Mouse (Mus musculus): ENCODE results near the gene Tnfrsf13b.

The Tnfrsf13b gene

DNA sequence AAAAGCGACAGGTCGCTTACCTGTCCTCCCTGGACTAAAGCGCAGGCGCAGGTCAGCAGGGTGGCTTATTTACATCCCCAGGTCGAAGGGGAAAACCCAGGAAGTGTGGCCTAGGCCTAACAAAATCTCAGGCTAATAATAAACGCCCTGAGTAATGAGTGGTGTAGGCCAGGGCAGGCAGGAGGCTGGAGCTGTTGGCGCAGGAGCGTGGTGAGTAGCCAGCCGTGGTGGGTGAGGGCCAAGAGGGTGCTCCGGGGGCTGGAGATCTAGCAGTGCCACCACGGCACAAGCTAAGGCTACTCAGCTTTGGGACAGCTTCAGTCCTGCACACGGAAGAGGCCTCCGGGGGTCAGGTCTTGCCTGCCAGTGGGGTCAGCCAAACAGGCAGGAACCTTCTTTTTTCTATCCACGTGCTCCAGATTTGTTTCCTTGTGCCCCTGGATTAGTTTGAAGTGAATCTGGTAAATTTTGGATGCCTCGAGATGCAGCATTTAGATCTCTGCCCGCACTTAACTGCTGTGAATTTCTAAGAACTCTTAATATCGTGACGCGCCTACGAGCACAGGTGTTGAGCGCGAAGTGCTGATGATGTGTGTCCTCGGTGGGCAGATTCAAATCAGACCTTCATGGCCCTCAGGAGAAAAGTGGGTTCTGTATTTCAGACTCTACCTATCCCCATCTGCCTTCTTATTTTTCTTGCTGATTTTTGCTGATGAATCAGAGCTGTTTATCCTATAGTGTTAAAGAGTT lies at the start of gene Tnfrsf13b:
Tnfrsf13b (plus strand) TSS at position 150 of the 750 bp plus-strand sequence.
- DNase-seq (ENCODE audit: low spot score) = no peak

DNA sequence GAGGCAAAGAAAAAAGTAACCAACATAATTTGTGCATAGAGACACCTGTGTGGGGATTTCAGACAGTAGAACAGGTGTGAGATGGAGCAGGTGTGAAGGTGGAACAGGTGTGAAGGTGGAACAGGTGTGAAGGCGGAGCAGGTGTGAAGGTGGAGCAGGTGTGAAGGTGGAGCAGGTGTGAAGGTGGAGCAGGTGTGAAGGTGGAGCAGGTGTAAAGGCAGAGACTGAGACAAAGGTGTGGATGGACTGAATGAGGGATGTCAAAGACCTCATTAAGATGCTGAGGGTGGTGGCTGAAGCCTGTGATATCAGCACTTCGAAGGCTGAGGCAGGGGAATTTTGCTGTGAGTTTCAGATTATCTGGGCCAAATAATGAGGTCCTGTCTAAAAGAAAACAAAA lies 44.9 kb upstream of the Tnfrsf13b start:
- no peak for DNase-seq (ENCODE audit: low spot score)

DNA sequence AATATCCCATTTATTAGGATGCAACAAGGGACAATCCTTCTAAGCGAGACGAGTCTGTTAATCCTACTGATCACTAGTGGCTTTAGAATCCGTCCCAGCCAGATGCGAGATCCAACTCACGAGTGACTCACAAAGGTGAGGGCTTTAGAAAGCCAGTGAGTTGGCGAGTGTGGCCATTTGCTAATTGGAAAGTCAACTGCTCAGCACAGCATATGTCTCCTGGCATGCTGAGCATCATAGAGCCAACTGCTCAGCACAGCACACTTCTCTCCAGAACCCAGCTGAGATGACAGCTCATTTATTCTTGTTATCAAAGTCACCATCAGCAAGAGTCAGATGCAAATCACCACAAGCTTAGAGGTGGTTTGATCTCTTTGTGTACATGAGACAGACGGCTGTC lies 36.4 kb upstream of the Tnfrsf13b start:
- no peak for DNase-seq (ENCODE audit: low spot score)

DNA sequence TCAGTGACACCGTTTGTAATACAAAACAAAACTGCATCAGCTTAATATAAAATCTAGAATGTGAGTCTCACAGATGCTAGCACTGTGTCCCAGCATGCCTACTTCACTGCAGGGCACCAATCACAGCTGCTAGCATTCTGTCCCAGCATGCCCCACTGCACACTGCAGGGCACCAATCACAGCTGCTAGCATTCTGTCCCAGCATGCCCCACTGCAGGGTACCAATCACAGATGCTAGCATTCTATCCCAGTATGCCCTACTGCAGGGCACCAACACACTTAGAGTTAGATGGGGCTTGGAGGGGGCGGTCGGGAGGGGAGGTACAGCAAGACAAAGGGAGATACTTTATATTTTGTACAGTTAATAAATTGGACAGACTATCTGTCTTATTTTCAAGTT lies 35.4 kb upstream of the Tnfrsf13b start:
- no peak for DNase-seq (ENCODE audit: low spot score)

DNA sequence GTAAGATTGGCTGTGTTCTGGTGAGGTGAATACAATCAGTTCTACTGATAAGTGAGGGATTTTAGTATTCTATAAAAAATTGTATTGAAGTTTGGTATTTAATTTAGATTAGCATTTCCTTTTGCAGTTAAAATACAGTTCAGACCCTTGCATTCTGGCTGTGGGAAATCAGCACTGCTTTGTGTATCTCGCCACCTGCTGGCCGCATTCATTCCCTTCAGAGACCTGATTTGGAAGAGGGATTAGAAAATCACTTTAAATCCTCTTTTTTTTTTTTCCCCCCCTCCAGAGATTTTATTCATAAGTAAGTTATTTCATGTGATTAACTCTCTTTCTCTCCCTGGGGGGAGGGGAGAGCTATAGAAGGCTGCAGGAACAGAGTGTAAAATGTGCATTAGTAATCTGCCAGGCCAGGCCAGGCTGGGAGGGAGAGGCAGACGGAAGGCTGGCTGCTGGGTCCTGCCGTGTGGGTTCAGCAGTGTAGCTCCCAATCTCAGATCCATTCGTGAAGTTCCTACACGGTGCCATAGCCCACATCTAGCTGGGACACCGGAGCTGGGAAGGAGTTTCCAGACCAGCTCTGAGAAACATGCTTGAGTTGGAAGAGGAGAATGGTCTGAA lies 34.8 kb upstream of the Tnfrsf13b start:
- peak; percentile 83 for DNase-seq (ENCODE audit: low spot score)

DNA sequence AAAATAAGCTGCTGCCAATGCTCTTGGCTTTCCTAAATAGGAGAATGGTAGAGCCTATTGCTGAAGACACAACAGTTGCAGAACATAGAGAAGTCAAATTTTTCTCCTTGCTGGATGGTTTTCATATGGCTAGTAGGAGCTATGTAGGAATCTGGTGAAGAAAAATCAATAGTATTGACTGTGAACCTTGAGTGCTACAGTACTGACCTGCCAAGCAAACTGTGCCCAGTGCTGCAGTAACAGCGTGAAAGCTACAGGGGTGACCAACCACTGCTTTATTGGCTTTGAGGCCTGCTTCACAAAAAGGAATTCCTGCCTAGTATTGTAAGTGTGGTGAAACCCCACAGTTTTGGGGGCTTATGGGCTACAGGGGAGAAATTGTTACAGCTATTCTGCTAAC lies 28.5 kb upstream of the Tnfrsf13b start:
- no peak for DNase-seq (ENCODE audit: low spot score)

DNA sequence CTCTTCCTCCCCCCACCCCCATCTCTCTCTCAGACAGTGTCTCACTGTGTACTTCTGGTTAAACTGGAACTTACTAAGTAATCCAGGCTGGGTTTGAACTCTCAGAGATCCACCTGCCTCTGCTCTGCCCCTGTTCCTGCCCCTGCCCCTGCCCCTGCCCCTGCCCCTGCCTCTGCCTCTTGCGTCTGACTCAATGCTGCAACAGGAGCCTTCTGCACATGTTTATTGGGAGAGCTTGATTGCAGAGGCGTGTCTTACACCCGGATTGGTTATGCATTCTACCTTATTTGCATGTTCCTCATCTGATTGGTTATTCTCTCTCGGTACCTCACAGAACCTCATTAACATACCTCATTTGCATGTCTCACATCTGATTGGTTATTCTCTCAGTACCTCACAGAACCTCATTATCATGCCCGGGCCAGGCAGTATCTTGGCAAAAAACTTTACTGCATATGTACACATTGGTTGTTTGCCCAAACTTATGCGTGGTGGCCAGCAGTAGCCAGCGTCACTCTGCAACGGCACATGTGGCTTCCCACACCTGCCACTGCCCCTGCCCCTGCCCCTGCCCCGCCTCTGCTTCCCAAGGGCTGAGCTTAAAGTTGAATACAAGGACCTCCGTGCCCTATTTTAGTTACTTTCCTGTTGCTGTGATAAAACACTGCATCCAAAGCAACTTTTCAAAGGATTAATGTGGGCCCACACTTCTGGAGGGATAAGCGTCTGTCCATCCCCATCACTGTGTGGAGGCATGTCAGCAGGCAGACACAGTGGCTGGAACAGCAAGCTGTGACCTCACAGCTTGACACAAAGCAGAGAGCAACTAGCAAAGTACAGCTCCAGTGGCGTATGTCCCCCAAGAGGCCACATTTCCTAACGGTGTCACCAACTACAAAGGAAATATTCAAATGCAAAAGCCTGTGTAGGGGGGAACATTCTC lies 23.9 kb upstream of the Tnfrsf13b start:
- no peak for DNase-seq (ENCODE audit: low spot score)

DNA sequence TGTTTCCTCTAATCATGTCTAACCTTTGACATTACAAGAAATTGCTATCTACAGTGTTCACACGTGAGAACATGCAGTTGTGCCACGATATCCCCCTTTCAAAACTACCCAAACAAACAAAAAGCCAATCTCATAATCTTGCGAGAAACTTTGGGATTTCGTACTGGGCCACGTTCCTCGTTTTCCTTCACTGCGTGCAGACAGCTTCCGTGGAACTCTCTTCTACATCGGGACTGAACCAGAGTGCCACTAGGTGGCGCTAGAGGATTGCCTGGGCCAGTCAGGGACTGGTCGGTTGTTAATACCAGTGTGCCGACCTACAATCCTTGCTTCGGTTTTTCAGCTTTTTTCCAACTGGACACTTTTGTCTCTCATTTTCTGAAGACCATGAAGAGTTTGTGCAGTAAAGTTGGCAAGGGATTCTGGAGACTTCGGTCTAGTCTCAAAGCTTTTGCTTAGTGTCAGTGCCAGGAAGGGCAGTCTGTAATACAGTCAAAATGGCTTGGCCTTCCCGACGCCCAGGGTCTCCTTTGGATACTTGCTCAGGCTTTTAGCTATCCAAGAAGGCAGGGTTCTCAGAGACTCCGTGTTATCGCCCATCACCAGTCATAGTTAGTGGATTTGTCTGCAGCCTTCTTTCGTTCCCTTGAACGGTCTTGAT lies 22.2 kb upstream of the Tnfrsf13b start:
- DNase-seq (ENCODE audit: low spot score) = peak; percentile 92

DNA sequence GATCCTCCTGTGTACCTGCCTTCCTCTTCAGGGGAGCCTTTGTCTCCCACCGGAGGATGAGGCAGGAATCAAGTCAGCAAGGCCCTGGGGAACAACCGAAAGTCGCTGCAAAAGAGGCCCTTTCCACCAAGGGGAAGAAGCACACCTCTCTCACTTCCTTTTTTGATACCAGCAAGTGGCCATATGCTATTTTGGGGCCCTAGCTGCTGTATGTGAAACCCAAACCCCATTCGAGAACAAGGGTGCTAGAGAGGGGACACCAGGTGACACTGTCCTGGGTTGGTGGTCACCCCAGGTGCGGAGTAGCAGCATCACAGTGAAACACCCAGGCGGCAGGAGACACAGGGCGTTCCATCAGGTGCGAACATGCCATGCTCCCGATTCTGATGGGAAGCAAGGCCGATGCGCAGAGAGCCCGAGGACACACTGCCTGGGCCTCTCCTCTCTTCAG lies 17.6 kb upstream of the Tnfrsf13b start:
- no peak for DNase-seq (ENCODE audit: low spot score)

DNA sequence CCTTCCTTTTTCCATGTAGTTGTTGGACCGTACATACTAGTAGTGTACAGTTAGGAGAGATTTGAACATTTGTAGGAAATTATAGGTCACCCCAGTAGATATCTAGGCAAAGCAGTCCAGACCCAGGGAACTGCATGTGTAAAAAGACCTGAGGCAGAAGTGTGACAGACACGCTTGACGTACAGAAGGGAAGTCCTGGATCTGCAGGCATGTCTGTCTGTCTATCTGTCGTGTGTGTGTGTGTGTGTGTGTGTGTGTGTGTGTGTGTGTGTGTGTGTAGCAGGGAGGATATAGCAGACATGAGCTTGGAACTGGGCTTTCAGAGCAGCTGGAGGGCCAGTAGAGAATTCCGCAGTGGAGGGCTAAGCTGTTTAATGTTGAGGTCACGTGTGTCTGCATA lies 16.8 kb upstream of the Tnfrsf13b start:
- DNase-seq (ENCODE audit: low spot score) = no peak

DNA sequence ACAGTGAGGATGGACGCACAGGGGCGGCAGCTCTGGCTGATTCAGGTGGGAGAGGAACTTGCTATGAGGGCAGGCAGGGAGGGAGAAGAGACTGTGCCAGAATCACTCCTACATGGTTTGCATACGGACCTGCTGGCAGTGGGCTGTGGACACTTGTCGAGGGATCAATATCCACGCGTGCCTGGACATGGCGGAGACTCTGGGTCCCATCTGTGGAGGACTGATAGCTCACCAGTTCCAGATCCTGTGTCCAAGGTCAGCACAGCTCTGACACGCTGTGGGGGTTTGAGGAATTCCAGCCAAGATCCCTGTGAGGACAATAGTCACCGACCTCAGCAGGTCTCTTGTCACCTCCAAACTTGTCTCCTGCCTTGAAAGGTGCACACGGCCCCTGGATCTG lies 16.4 kb upstream of the Tnfrsf13b start:
- DNase-seq (ENCODE audit: low spot score) = no peak

DNA sequence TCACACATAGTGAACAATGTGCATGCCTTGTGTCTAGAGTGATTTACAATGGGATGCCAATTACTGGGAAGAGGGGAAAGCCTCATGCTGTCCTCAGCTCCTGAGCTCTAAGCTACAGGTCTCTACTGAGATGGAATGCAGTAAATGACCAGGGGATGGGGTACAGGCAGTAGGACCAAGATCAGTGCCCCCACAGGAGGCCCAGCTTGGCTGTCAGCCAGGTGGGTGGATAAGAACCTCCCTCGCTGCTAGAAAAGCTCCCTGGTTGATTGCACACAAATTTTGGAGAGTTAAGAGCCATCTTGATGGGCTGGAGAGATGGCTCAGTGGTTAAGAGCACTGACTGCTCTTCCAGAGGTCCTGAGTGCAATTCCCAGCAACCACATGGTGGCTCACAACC lies 15.6 kb upstream of the Tnfrsf13b start:
- DNase-seq (ENCODE audit: low spot score) = no peak

DNA sequence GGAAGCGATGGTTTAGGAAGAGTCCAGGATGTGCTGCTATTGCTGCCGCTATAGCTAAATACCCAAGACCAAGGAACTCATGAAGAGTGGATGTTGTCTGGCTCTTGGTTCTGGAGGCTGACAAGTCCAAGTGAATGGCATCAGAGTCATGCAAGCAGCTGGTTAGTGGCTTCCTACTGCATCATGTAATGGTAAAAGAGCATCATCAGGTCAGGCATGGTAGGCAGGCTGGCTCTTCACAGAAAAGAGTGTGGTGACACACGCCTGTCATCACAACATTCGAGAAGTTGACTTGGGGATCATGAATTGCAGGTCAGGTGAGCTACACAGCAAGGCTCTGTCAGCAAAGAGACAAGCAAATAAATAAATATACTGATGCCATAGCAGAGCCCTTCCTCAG lies 15.1 kb upstream of the Tnfrsf13b start:
- no peak for DNase-seq (ENCODE audit: low spot score)

DNA sequence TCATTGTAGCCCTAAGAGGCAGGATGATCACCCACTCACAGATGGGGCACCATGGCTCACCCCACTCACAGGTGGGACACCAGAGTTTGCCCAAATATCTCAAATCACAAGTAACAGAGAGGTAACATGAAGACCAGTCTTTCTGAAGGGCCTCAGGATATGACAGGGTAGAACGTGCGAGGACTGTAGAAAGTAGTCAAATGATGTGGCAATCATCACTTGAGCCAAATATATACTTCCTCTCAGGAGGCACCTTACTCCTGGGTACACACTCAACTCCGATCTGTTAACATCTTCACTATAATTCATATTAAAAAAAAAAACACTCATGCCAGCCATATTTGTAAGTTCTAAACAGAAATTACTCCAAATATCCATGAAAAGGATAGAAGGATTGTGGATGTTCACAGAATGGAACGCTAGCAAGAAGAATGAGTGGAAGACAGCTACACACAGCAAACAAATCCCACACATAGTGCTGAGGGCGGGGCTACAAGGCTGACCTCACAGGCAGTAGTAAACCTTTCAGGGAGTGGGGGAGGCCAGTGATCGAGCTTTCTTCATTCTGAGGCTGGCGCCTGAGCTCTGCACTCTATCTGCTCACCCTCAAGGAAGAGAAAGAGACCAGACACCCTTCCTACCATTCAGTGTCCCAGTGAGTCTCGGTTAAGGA lies 14.1 kb upstream of the Tnfrsf13b start:
- DNase-seq (ENCODE audit: low spot score) = no peak

DNA sequence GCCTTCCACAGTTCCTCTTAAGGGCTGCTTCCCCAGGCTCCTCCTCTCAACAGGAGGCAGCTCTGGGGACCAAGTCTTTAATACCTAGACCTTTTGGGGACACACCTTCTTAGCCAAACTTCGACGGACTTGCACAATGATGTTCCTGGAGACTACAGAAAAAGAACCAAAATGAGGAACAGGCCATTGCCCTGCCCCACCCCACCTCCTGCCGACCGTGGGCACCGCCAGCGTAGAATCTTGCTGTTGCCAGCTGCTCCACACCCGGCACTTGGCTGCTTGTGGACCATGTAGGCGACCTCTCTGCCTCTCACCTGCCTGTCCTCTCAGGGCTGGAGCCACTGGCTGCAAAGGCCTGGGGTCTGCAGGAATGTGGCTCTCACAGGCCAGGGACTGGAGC lies 10.3 kb upstream of the Tnfrsf13b start:
- no peak for DNase-seq (ENCODE audit: low spot score)

DNA sequence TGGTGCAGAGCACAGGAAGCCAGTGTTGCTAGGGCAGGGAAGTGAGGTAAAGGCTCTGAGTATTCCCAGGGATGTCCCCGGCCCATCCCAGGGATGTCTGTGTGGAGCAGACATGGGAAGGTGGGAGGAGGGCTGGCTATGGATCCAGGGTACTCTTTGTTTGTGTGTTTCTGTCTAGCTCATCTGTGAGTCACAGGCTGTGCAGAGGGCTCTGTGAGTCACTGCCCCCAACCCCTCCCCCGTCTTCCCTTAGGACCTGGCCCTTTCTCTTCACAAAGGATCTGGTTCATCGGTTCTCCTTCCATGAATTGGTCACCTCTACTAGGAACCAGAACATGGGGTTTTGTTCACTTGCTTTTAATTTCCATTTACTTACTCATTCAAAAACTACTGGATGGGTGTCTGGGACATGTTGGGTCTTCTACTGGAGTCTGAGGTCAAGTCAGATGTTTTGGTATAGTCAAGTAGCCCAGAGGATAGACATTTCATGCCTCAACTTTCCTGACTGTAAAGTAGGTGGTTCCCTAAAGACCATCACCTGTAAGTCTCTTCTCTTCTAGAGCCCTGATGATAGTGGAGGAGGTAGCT lies 6.5 kb upstream of the Tnfrsf13b start:
- DNase-seq (ENCODE audit: low spot score) = no peak

DNA sequence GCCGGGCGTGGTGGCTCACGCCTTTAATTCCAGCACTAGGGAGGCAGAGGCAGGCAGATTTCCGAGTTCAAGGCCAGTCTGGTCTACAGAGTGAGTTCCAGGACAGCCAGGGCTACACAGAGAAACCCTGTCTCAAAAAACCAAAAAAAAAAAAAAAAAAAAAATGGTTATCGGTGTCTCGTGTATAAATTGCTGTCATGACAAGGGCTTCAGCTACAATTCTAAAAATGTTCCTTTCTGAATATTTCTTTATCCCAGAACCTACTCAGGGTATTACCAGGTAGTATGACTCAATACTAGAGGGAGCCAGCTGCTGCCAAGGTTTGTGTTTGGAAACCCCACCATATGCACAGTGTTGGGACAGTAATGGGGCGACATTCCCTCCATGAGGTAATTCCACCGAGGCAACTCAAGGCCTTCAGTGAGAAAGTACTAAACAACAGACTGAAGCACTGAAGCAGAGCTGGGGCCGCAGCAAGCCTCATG lies 4.2 kb upstream of the Tnfrsf13b start:
- DNase-seq (ENCODE audit: low spot score) = no peak

DNA sequence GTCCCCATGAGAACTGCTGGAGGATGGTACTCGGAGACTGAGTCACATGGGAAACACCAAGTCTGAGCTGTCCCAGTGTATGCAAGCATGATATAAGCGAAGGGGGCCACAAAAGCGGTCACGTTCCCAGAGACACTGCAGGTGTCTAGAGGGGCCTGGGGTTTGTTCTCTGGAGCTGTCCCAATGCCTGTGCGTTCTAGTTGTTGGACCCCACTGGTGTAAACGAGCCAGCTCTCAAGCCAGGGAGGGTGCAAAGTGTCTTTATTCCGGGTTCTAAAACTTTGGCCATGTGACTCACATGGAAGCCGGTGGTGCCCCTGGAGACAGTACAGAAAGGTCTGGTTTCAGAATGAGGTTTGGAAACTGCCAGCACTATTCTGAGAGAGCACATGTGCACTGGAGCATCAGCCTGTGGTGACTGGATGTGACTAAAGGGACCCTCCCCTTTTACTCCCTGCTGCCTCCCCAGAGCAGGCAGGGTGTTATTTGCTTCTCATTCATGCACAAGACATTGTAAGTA lies 3.7 kb upstream of the Tnfrsf13b start:
- DNase-seq (ENCODE audit: low spot score) = no peak

DNA sequence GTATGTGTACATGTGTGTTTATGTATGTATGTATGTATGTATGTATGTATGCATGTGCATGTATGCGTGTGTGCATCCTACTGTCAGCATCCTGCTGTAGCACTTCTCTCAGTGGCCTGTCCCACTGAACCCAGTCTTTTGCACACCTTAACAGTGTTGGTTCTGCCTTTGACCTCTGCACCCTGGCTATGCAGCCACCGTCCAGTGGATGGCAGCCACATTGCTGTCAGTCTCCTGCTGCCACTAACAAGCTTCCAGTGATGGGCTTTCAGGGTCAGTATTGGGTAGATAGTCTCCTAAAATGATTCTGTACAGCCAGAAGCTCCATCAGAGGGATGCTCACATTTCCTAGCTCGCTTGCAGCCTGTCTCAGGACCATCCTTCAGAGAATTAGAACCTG lies 2.7 kb upstream of the Tnfrsf13b start:
- no peak for DNase-seq (ENCODE audit: low spot score)

DNA sequence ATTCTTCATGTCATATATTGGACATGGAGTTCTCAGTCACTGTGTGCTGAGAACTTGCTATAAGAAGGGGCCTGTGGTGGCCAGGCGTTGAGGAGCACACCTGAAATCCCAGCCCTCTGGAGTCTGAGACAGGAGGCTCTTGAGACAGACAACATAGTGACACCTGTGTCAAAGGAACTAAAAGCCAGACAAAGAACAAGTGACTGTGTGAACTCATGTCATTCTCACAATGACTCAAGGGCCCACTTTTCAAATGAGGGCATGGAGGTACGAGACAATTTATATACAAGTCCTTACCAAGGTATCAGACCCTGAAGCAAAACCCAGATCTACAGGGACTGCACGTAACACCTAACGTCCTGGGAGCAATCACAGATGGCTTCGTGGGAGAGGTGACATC lies 585 bp upstream of the Tnfrsf13b start:
- no peak for DNase-seq (ENCODE audit: low spot score)

All from adipocyte (in vitro differentiated cells).